Mouse (Mus musculus): ENCODE measurements around the gene Slc31a1. TPM values are rescaled to one million over a fixed set of nuclear protein-coding genes. Genes with fewer than 3 reads are reported as not detected.

The Slc31a1 gene
- polyA plus RNA-seq, 1 experiment from 2014 or later: 49.0 TPM

Other genes starting within 250 kb of the Slc31a1 start
- gene Mup21, start 209.9 kb upstream of the Slc31a1 start, polyA plus RNA-seq (2014; fragmentation: Nextera tagmentation; extraction: Ambion mirVana): not detected in 2 replicates
- gene Zfp37, start 129.7 kb upstream of the Slc31a1 start, polyA plus RNA-seq (2014; fragmentation: Nextera tagmentation; extraction: Ambion mirVana): 25.6 and 28.3 TPM in 2 replicates
- 7.9 and 10.6 TPM in 2 replicates for gene Slc31a2, start 98.2 kb upstream of the Slc31a1 start, polyA plus RNA-seq (2014; fragmentation: Nextera tagmentation; extraction: Ambion mirVana)
- gene Fkbp15, start 179 bp upstream of the Slc31a1 start, polyA plus RNA-seq (2014; fragmentation: Nextera tagmentation; extraction: Ambion mirVana): 16.3 and 18.4 TPM in 2 replicates
- 231 TPM in 2 replicates for gene Cdc26, start 47.9 kb downstream of the Slc31a1 start, polyA plus RNA-seq (2014; fragmentation: Nextera tagmentation; extraction: Ambion mirVana)
- 31.8 and 31.9 TPM in 2 replicates for gene Prpf4, start 48.1 kb downstream of the Slc31a1 start, polyA plus RNA-seq (2014; fragmentation: Nextera tagmentation; extraction: Ambion mirVana)
- not detected in 2 replicates for gene Rnf183, start 74.5 kb downstream of the Slc31a1 start, polyA plus RNA-seq (2014; fragmentation: Nextera tagmentation; extraction: Ambion mirVana)
- gene Wdr31, start 110.2 kb downstream of the Slc31a1 start, polyA plus RNA-seq (2014; fragmentation: Nextera tagmentation; extraction: Ambion mirVana): 6.4 and 7.1 TPM in 2 replicates
- gene Bspry, start 119.3 kb downstream of the Slc31a1 start, polyA plus RNA-seq (2014; fragmentation: Nextera tagmentation; extraction: Ambion mirVana): 1.8 and 2.2 TPM in 2 replicates
- gene Hdhd3, start 142.7 kb downstream of the Slc31a1 start, polyA plus RNA-seq (2014; fragmentation: Nextera tagmentation; extraction: Ambion mirVana): 10.1 and 15.2 TPM in 2 replicates
- gene Alad, start 159.2 kb downstream of the Slc31a1 start, polyA plus RNA-seq (2014; fragmentation: Nextera tagmentation; extraction: Ambion mirVana): 88.7 and 90.2 TPM in 2 replicates
- gene Pole3, start 164.3 kb downstream of the Slc31a1 start, polyA plus RNA-seq (2014; fragmentation: Nextera tagmentation; extraction: Ambion mirVana): 103 and 105 TPM in 2 replicates
- 0.66 and 0.83 TPM in 2 replicates for gene 4933430I17Rik, start 164.6 kb downstream of the Slc31a1 start, polyA plus RNA-seq (2014; fragmentation: Nextera tagmentation; extraction: Ambion mirVana)
- gene Rgs3, start 199.1 kb downstream of the Slc31a1 start, polyA plus RNA-seq (2014; fragmentation: Nextera tagmentation; extraction: Ambion mirVana): 21.0 and 24.8 TPM in 2 replicates